Mouse (Mus musculus): Measurements from ENCODE around the gene Dnaaf3. TPM values are rescaled to one million over a fixed set of nuclear protein-coding genes. Genes with fewer than 3 reads are reported as not detected.
"Not testable (repeated sequence)": the region's sequence is repeated elsewhere in the genome, so short reads cannot be mapped to it uniquely, and the experiment has no call there.

Dnaaf3 gene
- polyA plus RNA-seq, 1 experiment from 2014 or later = 1.3 TPM

GRCm38 (mm10) chr7:4539019-4539418 lies 6.8 kb upstream of the Dnaaf3 start:
- Histone ChIP-seq H3K4me1 (no peaks in the 10 kb centered on the region), H3K36me3 (no peaks in the 10 kb centered on the region), H3K9me3 (no peaks in the 10 kb centered on the region), H3K9ac (no peak overlapping the region), H3K4me2 (no peak overlapping the region), H3K27ac (no peak overlapping the region), H3K4me3 (replicated peaks) (no peak overlapping the region), H3K27me3 (replicated peaks) (no peaks in the 10 kb centered on the region)
- WGBS = 79% methylated on average over 2 of the region's 2 CpGs
- no peak for ATAC-seq (ENCODE audit: insufficient read depth, low FRiP score, low read depth)

GRCm38 (mm10) chr7:4537181-4537580 lies 4.9 kb upstream of the Dnaaf3 start:
- 51% methylated on average over 4 of the region's 4 CpGs for WGBS
- Histone ChIP-seq H3K27ac (no peak overlapping the region), H3K27me3 (replicated peaks) (no peaks in the 10 kb centered on the region), H3K4me1 (peaks cover 2% of the 10 kb centered on the region; the same call in 1 of the 2 replicates), H3K9ac (no peak overlapping the region), H3K9me3 (no peaks in the 10 kb centered on the region), H3K4me2 (no peak overlapping the region), H3K36me3 (no peaks in the 10 kb centered on the region), H3K4me3 (replicated peaks) (no peak overlapping the region)
- ATAC-seq (ENCODE audit: insufficient read depth, low FRiP score, low read depth) = no peak

GRCm38 (mm10) chr7:4536369-4536768 lies 4.1 kb upstream of the Dnaaf3 start:
- ATAC-seq (ENCODE audit: insufficient read depth, low FRiP score, low read depth) = no peak
- 83% methylated on average over 4 of the region's 4 CpGs for WGBS
- no peaks in the 10 kb centered on the region for H3K36me3 ChIP-seq

GRCm38 (mm10) chr7:4530166-4530565 lies 2.1 kb downstream of the Dnaaf3 start:
- H3K27ac ChIP-seq; H3K4me3 ChIP-seq (replicated peaks); ATAC-seq (ENCODE audit: insufficient read depth, low FRiP score, low read depth); H3K4me2 ChIP-seq; H3K27me3 ChIP-seq (replicated peaks); H3K9me3 ChIP-seq; H3K9ac ChIP-seq; H3K36me3 ChIP-seq: not testable (repeated sequence)
- 48% methylated on average over 8 of the region's 8 CpGs for WGBS
- H3K4me1 ChIP-seq = peaks cover 14% of the 10 kb centered on the region

More at GRCm38 (mm10) chr7:4536369-4536768, 4.1 kb upstream of the Dnaaf3 start:
- no peak overlapping the region for H3K4me2 ChIP-seq
- no peak overlapping the region for H3K9ac ChIP-seq
- no peaks in the 10 kb centered on the region for H3K9me3 ChIP-seq
- peaks cover 6% of the 10 kb centered on the region; the same call in 1 of the 2 replicates for H3K4me1 ChIP-seq
- no peak overlapping the region for H3K27ac ChIP-seq
- no peak overlapping the region for H3K4me3 ChIP-seq (replicated peaks)
- H3K27me3 ChIP-seq (replicated peaks) = no peaks in the 10 kb centered on the region

GRCm38 (mm10) chr7:4527302-4527689 lies 5.0 kb downstream of the Dnaaf3 start:
- Histone ChIP-seq H3K27ac (no peak overlapping the region), H3K9me3 (no peaks in the 10 kb centered on the region), H3K9ac (no peak overlapping the region), H3K36me3 (no peaks in the 10 kb centered on the region), H3K4me2 (peak overlapping the region; percentile 71; the same call in 1 of the 2 replicates), H3K27me3 (replicated peaks) (no peaks in the 10 kb centered on the region), H3K4me1 (peaks cover 13% of the 10 kb centered on the region), H3K4me3 (replicated peaks) (peak overlapping the region; percentile 35; the same call in 1 of the 2 replicates)
- ATAC-seq (ENCODE audit: insufficient read depth, low FRiP score, low read depth) = no peak
- WGBS = 58% methylated on average over 18 of the region's 18 CpGs

GRCm38 (mm10) chr7:4526341-4527301 lies 5.6 kb downstream of the Dnaaf3 start:
- WGBS = 25% methylated on average over 40 of the region's 40 CpGs
- Histone ChIP-seq H3K36me3 (no peaks in the 10 kb centered on the region), H3K4me1 (peaks cover 7% of the 10 kb centered on the region; the same call in 1 of the 2 replicates), H3K9me3 (no peaks in the 10 kb centered on the region), H3K27ac (0 out of 2 replicates have a peak overlapping the region, but pooled peaks have one; percentile 36), H3K9ac (peak overlapping the region; percentile 19; the same call in 1 of the 2 replicates), H3K4me3 (replicated peaks) (peak overlapping the region; percentile 35), H3K4me2 (peak overlapping the region; percentile 71), H3K27me3 (replicated peaks) (no peaks in the 10 kb centered on the region)
- ATAC-seq (ENCODE audit: insufficient read depth, low FRiP score, low read depth) = peak; percentile 87

GRCm38 (mm10) chr7:4524212-4524922 lies 7.9 kb downstream of the Dnaaf3 start, which contains the start of gene Tnni3:
Gene Tnni3 (minus strand): TSS chr7:4524229.
- not testable (repeated sequence) for H3K36me3 ChIP-seq; H3K4me3 ChIP-seq (replicated peaks); H3K27ac ChIP-seq; H3K4me2 ChIP-seq; H3K9me3 ChIP-seq; H3K9ac ChIP-seq; H3K27me3 ChIP-seq (replicated peaks); ATAC-seq (ENCODE audit: insufficient read depth, low FRiP score, low read depth)
- peaks cover 12% of the 10 kb centered on the region; the same call in 1 of the 2 replicates for H3K4me1 ChIP-seq
- WGBS = 66% methylated on average over 15 of the region's 15 CpGs

GRCm38 (mm10) chr7:4523205-4524130 lies 8.8 kb downstream of the Dnaaf3 start:
- Histone ChIP-seq H3K4me1 (peaks cover 12% of the 10 kb centered on the region; the same call in 1 of the 2 replicates), H3K27ac (no peak overlapping the region), H3K27me3 (replicated peaks) (no peaks in the 10 kb centered on the region), H3K9me3 (no peaks in the 10 kb centered on the region), H3K9ac (no peak overlapping the region), H3K36me3 (no peaks in the 10 kb centered on the region), H3K4me3 (replicated peaks) (no peak overlapping the region), H3K4me2 (no peak overlapping the region)
- ATAC-seq (ENCODE audit: insufficient read depth, low FRiP score, low read depth) = no peak
- WGBS = 86% methylated on average over 33 of the region's 33 CpGs

- Histone ChIP-seq H3K4me3 (replicated peaks) (no peak overlapping the region), H3K4me1 (peaks cover 11% of the 10 kb centered on the region; the same call in 1 of the 2 replicates), H3K9me3 (no peaks in the 10 kb centered on the region), H3K4me2 (no peak overlapping the region), H3K36me3 (no peaks in the 10 kb centered on the region), H3K27me3 (replicated peaks) (no peaks in the 10 kb centered on the region), H3K9ac (no peak overlapping the region), H3K27ac (no peak overlapping the region)
- 69% methylated on average over 6 of the region's 6 CpGs for WGBS
- no peak for ATAC-seq (ENCODE audit: insufficient read depth, low FRiP score, low read depth)
These were observed 10.0 kb downstream of the Dnaaf3 start for GRCm38 (mm10) chr7:4522292-4522691.

- Histone ChIP-seq H3K9ac (0 out of 2 replicates have a peak overlapping the region, but pooled peaks have one; percentile 22), H3K27me3 (replicated peaks) (no peaks in the 10 kb centered on the region), H3K36me3 (no peaks in the 10 kb centered on the region), H3K4me1 (peaks cover 5% of the 10 kb centered on the region; the same call in 1 of the 2 replicates), H3K9me3 (no peaks in the 10 kb centered on the region), H3K27ac (no peak overlapping the region), H3K4me2 (peak overlapping the region; percentile 48), H3K4me3 (replicated peaks) (peak overlapping the region; percentile 21)
- WGBS = 30% methylated on average over 32 of the region's 32 CpGs
- no peak for ATAC-seq (ENCODE audit: insufficient read depth, low FRiP score, low read depth)
These were observed 10.8 kb downstream of the Dnaaf3 start for GRCm38 (mm10) chr7:4521231-4522003.
